Mouse (Mus musculus): ENCODE measurements around the gene A2ml1.

DNA sequence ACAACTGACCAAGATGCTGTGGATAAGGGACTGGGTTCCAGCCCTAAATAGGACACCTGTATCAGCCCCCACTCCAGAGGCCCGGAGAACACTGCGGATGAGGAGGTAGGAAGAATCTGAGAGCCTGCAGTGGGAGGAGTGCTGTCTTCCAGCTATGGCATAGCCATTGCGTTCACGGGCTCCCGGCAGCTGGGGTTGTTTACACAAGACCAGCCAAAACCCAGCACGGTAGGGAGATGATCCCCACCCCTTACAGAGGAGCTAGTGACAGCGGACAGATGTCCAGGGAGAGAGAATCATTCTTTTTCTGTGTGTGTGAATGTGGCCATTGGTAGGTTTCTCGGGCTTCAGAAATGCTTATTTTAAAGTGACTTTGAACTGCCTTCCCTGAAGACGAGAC, 24.9 kb upstream of the A2ml1 start:
- TF ChIP-seq CTCF (IDR thresholded peaks at IDR 0.05; ENCODE audit: low read depth) (no peak), EP300 (optimal IDR thresholded peaks at IDR 0.05) (no peak)

Data from stomach, postnatal 0 days (tissue).